Mouse (Mus musculus) G1E-ER4 (cell line): ENCODE results near the gene Strada. TPM values are rescaled to one million over a fixed set of nuclear protein-coding genes. Genes with fewer than 3 reads are reported as not detected.
A peak's percentile ranks its signal among the peaks of the same experiment; 100 is the strongest.

Experiments
- GATA1 ChIP-seq: IDR thresholded peaks from one replicate; pipeline ENCODE4 v1.8.0; 2012; ENCODE audit warnings: low read length, inconsistent platforms
- polyA plus RNA-seq: library from polyadenylated mRNA; stranded (reverse); fragments of >175 nt; gene quantifications from 2 replicates; pipeline ENCODE4 v1.2.3, GENCODE M21; 2012

Strada gene
- polyA plus RNA-seq, 1 experiment: 34.1 TPM

GRCm38 (mm10) chr11:106134580-106135528 lies 67.1 kb downstream of the Strada start:
- TF ChIP-seq GATA1: peak; percentile 39

GRCm38 (mm10) chr11:106132516-106132915 lies 69.5 kb downstream of the Strada start:
- no peak for TF ChIP-seq GATA1

- peak; percentile 44 for TF ChIP-seq GATA1
Observed at GRCm38 (mm10) chr11:106129477-106129876, 72.5 kb downstream of the Strada start.

GRCm38 (mm10) chr11:106125827-106126226 lies 76.1 kb downstream of the Strada start:
- TF ChIP-seq GATA1: no peak

GRCm38 (mm10) chr11:106124784-106125183 lies 77.2 kb downstream of the Strada start:
- TF ChIP-seq GATA1: no peak

- TF ChIP-seq GATA1: no peak
Observed at GRCm38 (mm10) chr11:106122736-106123135, 79.2 kb downstream of the Strada start.

- no peak for TF ChIP-seq GATA1
Observed at GRCm38 (mm10) chr11:106122221-106122620, 79.7 kb downstream of the Strada start.

Other genes starting within 250 kb of the Strada start
- gene Cyb561, start 248.8 kb downstream of the Strada start, polyA plus RNA-seq: not detected in 2 replicates
- not detected in 2 replicates for gene Ace, start 234.2 kb downstream of the Strada start, polyA plus RNA-seq
- gene Ace3, start 207.5 kb downstream of the Strada start, polyA plus RNA-seq: not detected in 2 replicates
- not detected in 2 replicates for gene Kcnh6, start 194.0 kb downstream of the Strada start, polyA plus RNA-seq
- gene Dcaf7, start 165.3 kb downstream of the Strada start, polyA plus RNA-seq: 37.1 and 91.6 TPM in 2 replicates
- 19.8 and 20.1 TPM in 2 replicates for gene Taco1, start 136.1 kb downstream of the Strada start, polyA plus RNA-seq
- 3.1 and 3.5 TPM in 2 replicates for gene Map3k3, start 117.6 kb downstream of the Strada start, polyA plus RNA-seq
- gene Gm10840, start 41.3 kb downstream of the Strada start, polyA plus RNA-seq: not detected in 2 replicates
- gene Limd2, start 41.3 kb downstream of the Strada start, polyA plus RNA-seq: 218 and 245 TPM in 2 replicates
- gene Ccdc47, start 14.2 kb upstream of the Strada start, polyA plus RNA-seq: 2.1 and 3.0 TPM in 2 replicates
- 29.6 and 36.2 TPM in 2 replicates for gene Ddx42, start 14.8 kb upstream of the Strada start, polyA plus RNA-seq
- gene Ftsj3, start 53.9 kb upstream of the Strada start, polyA plus RNA-seq: 7.3 and 23.1 TPM in 2 replicates
- 54.4 and 72.5 TPM in 2 replicates for gene Psmc5, start 54.0 kb upstream of the Strada start, polyA plus RNA-seq
- gene Smarcd2, start 70.8 kb upstream of the Strada start, polyA plus RNA-seq: 109 and 155 TPM in 2 replicates
- gene Tcam1, start 74.5 kb upstream of the Strada start, polyA plus RNA-seq: 0.04 TPM in 1 of 2 replicates, not detected in the other
- not detected in 2 replicates for gene Gh, start 99.7 kb upstream of the Strada start, polyA plus RNA-seq
- gene Cd79b, start 112.6 kb upstream of the Strada start, polyA plus RNA-seq: not detected in 2 replicates
- not detected in 2 replicates for gene Scn4a, start 151.1 kb upstream of the Strada start, polyA plus RNA-seq
- gene Prr29, start 163.3 kb upstream of the Strada start, polyA plus RNA-seq: not detected in 2 replicates
- 50.5 and 63.1 TPM in 2 replicates for gene Icam2, start 185.9 kb upstream of the Strada start, polyA plus RNA-seq